Mouse (Mus musculus) liver, embryonic 12.5 days (tissue): ENCODE results near the gene Cass4. TPM values are rescaled to one million over a fixed set of nuclear protein-coding genes. Genes with fewer than 3 reads are reported as not detected.

Experiments
- ATAC-seq: fragments of 200-750 bp; cut with Nextera tagmentation; 2 replicates; pipeline ENCODE4 v1.8.0; 2017; ENCODE audit warnings: moderate number of reproducible peaks, mild to moderate bottlenecking, moderate library complexity
- H3K27ac ChIP-seq: fragments of 300-500 bp; sonication (generic); 2 replicates; pipeline ENCODE4 v1.5.1; 2016; ENCODE audit warnings: mild to moderate bottlenecking
- H3K27me3 ChIP-seq: fragments of 300-500 bp; sonication (generic); replicated peaks from 2 replicates; pipeline ENCODE4 v1.6.1; 2016; ENCODE audit warnings: mild to moderate bottlenecking, moderate library complexity
- H3K36me3 ChIP-seq: fragments of 300-500 bp; sonication (generic); 2 replicates; pipeline ENCODE4 v1.6.1; 2016; ENCODE audit warnings: mild to moderate bottlenecking, moderate library complexity
- H3K4me1 ChIP-seq: fragments of 300-500 bp; sonication (generic); 2 replicates; pipeline ENCODE4 v1.6.1; 2016
- H3K4me2 ChIP-seq: fragments of 300-500 bp; sonication (generic); 2 replicates; pipeline ENCODE4 v1.6.1; 2016; ENCODE audit warnings: mild to moderate bottlenecking, moderate library complexity
- H3K4me3 ChIP-seq: fragments of 300-500 bp; sonication (generic); 2 replicates; pipeline ENCODE4 v1.5.1; 2016; ENCODE audit warnings: mild to moderate bottlenecking, moderate library complexity
- H3K9ac ChIP-seq: fragments of 300-500 bp; sonication (generic); 2 replicates; pipeline ENCODE4 v1.6.1; 2016; ENCODE audit warnings: mild to moderate bottlenecking, moderate library complexity
- H3K9me3 ChIP-seq: fragments of 300-500 bp; sonication (generic); replicated peaks from 2 replicates; pipeline ENCODE4 v1.6.1; 2016; ENCODE audit warnings: mild to moderate bottlenecking, moderate library complexity
- WGBS: fragments of 180-500 bp; shearing (Covaris S2); methylation state at CpG from one replicate; pipeline ENCODE4 v1.1.7; 2016; ENCODE audit not compliant: insufficient replicate concordance; 5-methylcytosine and 5-hydroxymethylcytosine counted together
- polyA plus RNA-seq: library from polyadenylated mRNA; unstranded; fragments of >200 nt; fragmentation: Nextera tagmentation; extraction: Ambion mirVana; gene quantifications from 2 replicates; pipeline ENCODE4 v1.2.1, GENCODE M21; 2016

Gene Cass4
- polyA plus RNA-seq, 1 experiment from 2014 or later, result 1.4 TPM

GRCm38 (mm10) chr2:172394052-172394392 is 428 bp downstream of the Cass4 start:
- 37% methylated on average over 2 of the region's 2 CpGs for WGBS
- no peak overlapping the region for H3K27ac ChIP-seq
- H3K4me2 ChIP-seq, result peak overlapping the region; percentile 68
- H3K9me3 ChIP-seq, result no peaks in the 10 kb centered on the region
- H3K4me3 ChIP-seq, result peak overlapping the region; percentile 52
- H3K36me3 ChIP-seq, result no peaks in the 10 kb centered on the region
- H3K4me1 ChIP-seq, result peaks cover 34% of the 10 kb centered on the region
- H3K9ac ChIP-seq, result no peak overlapping the region
- H3K27me3 ChIP-seq, result no peaks in the 10 kb centered on the region; the same call in 1 of the 2 replicates
- no peak for ATAC-seq

DNA sequence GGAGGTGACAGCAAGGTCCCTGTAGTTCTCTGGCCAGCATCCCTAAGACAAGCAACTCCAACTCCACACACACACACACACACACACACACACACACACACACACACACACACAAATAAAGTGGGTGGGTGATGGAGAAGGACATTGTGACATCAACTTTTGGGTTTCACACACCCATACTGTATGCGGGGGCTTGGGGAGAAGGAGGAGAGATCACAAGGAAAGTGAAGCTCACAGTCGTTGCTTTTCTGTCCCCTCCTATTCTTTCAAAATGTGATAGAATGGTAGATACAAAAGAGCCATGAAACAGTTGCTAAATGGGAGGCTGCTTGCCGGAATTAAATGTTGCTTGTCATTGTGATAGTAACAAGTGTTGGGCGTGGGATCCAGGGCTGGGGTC is 1.1 kb downstream of the Cass4 start:
- no peaks in the 10 kb centered on the region for H3K9me3 ChIP-seq
- H3K4me3 ChIP-seq, result no peak overlapping the region
- H3K4me2 ChIP-seq, result no peak overlapping the region
- H3K27me3 ChIP-seq, result no peaks in the 10 kb centered on the region; the same call in 1 of the 2 replicates
- H3K4me1 ChIP-seq, result peaks cover 38% of the 10 kb centered on the region
- no peak overlapping the region for H3K9ac ChIP-seq
- no peaks in the 10 kb centered on the region for H3K36me3 ChIP-seq
- 54% methylated on average over 4 of the region's 4 CpGs for WGBS
- H3K27ac ChIP-seq, result no peak overlapping the region
- no peak for ATAC-seq

GRCm38 (mm10) chr2:172395961-172396360 is 2.4 kb downstream of the Cass4 start:
- H3K9ac ChIP-seq, result no peak overlapping the region
- no peak for ATAC-seq
- H3K4me1 ChIP-seq, result peaks cover 46% of the 10 kb centered on the region
- no peaks in the 10 kb centered on the region; the same call in 1 of the 2 replicates for H3K27me3 ChIP-seq
- WGBS, result 56% methylated on average over 9 of the region's 9 CpGs
- H3K27ac ChIP-seq, result no peak overlapping the region
- no peak overlapping the region for H3K4me2 ChIP-seq
- no peaks in the 10 kb centered on the region for H3K9me3 ChIP-seq
- no peaks in the 10 kb centered on the region for H3K36me3 ChIP-seq
- H3K4me3 ChIP-seq, result no peak overlapping the region

- H3K9ac ChIP-seq, result no peak overlapping the region
- peak; percentile 38; the same call in 1 of the 2 replicates for ATAC-seq
Measured at GRCm38 (mm10) chr2:172399901-172400300, 6.3 kb downstream of the Cass4 start.

GRCm38 (mm10) chr2:172401116-172401825 is 7.7 kb downstream of the Cass4 start:
- Histone ChIP-seq H3K4me1 (peaks cover 33% of the 10 kb centered on the region), H3K9me3 (no peaks in the 10 kb centered on the region), H3K4me3 (no peak overlapping the region), H3K9ac (no peak overlapping the region), H3K36me3 (no peaks in the 10 kb centered on the region), H3K4me2 (peak overlapping the region; percentile 18; the same call in 1 of the 2 replicates), H3K27ac (peak overlapping the region; percentile 68), H3K27me3 (no peaks in the 10 kb centered on the region)
- WGBS, result 34% methylated on average over 13 of the region's 13 CpGs
- peak; percentile 38; the same call in 1 of the 2 replicates for ATAC-seq

More at GRCm38 (mm10) chr2:172399901-172400300, 6.3 kb downstream of the Cass4 start:
- Histone ChIP-seq H3K4me2 (no peak overlapping the region), H3K4me1 (peaks cover 37% of the 10 kb centered on the region), H3K9me3 (no peaks in the 10 kb centered on the region), H3K27ac (peak overlapping the region; percentile 48; the same call in 1 of the 2 replicates), H3K36me3 (no peaks in the 10 kb centered on the region), H3K27me3 (no peaks in the 10 kb centered on the region), H3K4me3 (no peak overlapping the region)
- 31% methylated on average over 9 of the region's 9 CpGs for WGBS

DNA sequence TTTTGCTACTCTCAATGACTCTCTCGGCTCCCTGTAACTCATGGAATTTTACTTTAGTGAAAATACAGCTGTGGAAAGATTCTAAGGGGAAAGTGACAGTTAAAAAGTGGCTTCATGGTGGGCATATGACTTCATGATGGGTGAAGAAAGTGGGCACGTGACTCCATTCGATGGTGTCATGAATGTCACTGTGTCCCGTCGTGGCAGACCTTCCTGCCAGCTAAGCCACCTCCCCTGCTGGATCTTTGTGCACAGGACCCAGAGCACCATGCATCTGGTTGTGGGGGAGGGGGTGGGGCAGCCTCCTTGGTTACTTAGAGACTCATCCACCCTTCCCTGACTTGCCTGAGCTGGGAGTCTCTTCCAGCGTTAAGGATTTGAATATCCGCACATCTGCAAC is 10.6 kb downstream of the Cass4 start:
- no peak for ATAC-seq
- H3K36me3 ChIP-seq, result no peaks in the 10 kb centered on the region
- H3K4me1 ChIP-seq, result peaks cover 19% of the 10 kb centered on the region
- no peak overlapping the region for H3K9ac ChIP-seq
- H3K27me3 ChIP-seq, result no peaks in the 10 kb centered on the region
- WGBS, result 59% methylated on average over 7 of the region's 7 CpGs
- no peak overlapping the region for H3K27ac ChIP-seq
- no peak overlapping the region for H3K4me2 ChIP-seq
- H3K9me3 ChIP-seq, result no peaks in the 10 kb centered on the region
- no peak overlapping the region for H3K4me3 ChIP-seq

- H3K9ac ChIP-seq, result no peak overlapping the region
- H3K36me3 ChIP-seq, result no peaks in the 10 kb centered on the region
- no peak overlapping the region for H3K4me3 ChIP-seq
- H3K4me2 ChIP-seq, result no peak overlapping the region
- no peaks in the 10 kb centered on the region for H3K9me3 ChIP-seq
- H3K27me3 ChIP-seq, result no peaks in the 10 kb centered on the region
- no peak overlapping the region for H3K27ac ChIP-seq
- H3K4me1 ChIP-seq, result peaks cover 14% of the 10 kb centered on the region
- WGBS, result 32% methylated on average over 3 of the region's 3 CpGs
- no peak for ATAC-seq
Measured at GRCm38 (mm10) chr2:172405011-172405410, 11.4 kb downstream of the Cass4 start.

- no peak overlapping the region for H3K4me2 ChIP-seq
- no peaks in the 10 kb centered on the region for H3K27me3 ChIP-seq
- H3K9me3 ChIP-seq, result no peaks in the 10 kb centered on the region
- no peak overlapping the region for H3K27ac ChIP-seq
- no peak overlapping the region for H3K4me3 ChIP-seq
- no peak for ATAC-seq
- H3K4me1 ChIP-seq, result peaks cover 9% of the 10 kb centered on the region
- H3K9ac ChIP-seq, result no peak overlapping the region
- WGBS, result 39% methylated on average over 4 of the region's 4 CpGs
- no peaks in the 10 kb centered on the region for H3K36me3 ChIP-seq
Measured at GRCm38 (mm10) chr2:172406173-172406572, 12.6 kb downstream of the Cass4 start.

DNA sequence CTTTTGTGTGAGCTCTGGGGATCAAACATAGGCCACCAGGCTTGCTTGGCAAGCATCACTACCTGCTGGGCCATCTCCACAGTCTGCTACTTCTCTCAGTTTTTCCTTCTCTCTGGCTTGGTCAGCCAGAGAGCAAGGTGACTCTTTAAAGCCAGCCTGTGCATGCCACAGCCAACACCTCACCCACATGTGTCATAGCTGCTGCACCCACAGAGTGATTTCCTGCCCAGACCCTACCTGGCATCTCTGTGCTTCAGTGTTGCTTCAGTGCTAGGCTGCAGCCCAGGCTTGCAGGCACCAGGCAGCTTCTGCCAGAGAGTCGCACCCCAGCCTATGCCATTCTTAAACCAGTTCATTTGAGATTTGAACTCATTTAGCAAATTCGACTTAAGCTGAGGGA is 13.9 kb downstream of the Cass4 start:
- no peak overlapping the region for H3K9ac ChIP-seq
- no peaks in the 10 kb centered on the region for H3K36me3 ChIP-seq
- H3K4me2 ChIP-seq, result no peak overlapping the region
- peaks cover 3% of the 10 kb centered on the region for H3K4me1 ChIP-seq
- H3K27ac ChIP-seq, result no peak overlapping the region
- ATAC-seq, result no peak
- 58% methylated on average over 2 of the region's 2 CpGs for WGBS
- no peak overlapping the region for H3K4me3 ChIP-seq
- H3K27me3 ChIP-seq, result no peaks in the 10 kb centered on the region
- no peaks in the 10 kb centered on the region for H3K9me3 ChIP-seq

DNA sequence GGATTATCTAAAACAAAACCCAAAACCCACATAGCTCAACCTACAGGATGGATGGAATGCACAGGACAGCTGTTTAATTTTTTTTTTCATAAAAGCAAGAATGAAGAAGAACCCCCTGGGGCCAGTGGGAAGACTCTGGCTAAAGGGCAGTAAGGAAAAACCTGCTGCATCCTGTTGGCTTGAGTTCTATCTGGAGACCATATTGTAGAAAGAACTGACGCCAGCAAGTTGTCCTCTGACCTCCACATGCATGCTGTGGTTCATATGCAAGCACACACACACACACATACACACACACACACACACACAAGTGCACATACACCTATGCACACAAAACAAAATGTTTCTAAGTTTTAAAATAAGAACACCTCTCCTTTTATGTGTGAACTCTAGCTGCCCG is 17.1 kb downstream of the Cass4 start:
- Histone ChIP-seq H3K9me3 (no peaks in the 10 kb centered on the region), H3K9ac (no peak overlapping the region), H3K4me1 (peaks cover 18% of the 10 kb centered on the region), H3K27me3 (no peaks in the 10 kb centered on the region), H3K4me3 (no peak overlapping the region), H3K36me3 (no peaks in the 10 kb centered on the region), H3K27ac (no peak overlapping the region), H3K4me2 (no peak overlapping the region)
- 43% methylated on average over 2 of the region's 2 CpGs for WGBS
- no peak for ATAC-seq

- ATAC-seq, result peak; percentile 21; the same call in 1 of the 2 replicates
- Histone ChIP-seq H3K27ac (no peak overlapping the region), H3K9ac (no peak overlapping the region), H3K4me1 (peaks cover 18% of the 10 kb centered on the region), H3K36me3 (no peaks in the 10 kb centered on the region), H3K4me3 (no peak overlapping the region), H3K4me2 (no peak overlapping the region), H3K27me3 (no peaks in the 10 kb centered on the region), H3K9me3 (no peaks in the 10 kb centered on the region)
- WGBS, result 73% methylated on average over 11 of the region's 11 CpGs
Measured at GRCm38 (mm10) chr2:172411091-172411490, 17.5 kb downstream of the Cass4 start.

DNA sequence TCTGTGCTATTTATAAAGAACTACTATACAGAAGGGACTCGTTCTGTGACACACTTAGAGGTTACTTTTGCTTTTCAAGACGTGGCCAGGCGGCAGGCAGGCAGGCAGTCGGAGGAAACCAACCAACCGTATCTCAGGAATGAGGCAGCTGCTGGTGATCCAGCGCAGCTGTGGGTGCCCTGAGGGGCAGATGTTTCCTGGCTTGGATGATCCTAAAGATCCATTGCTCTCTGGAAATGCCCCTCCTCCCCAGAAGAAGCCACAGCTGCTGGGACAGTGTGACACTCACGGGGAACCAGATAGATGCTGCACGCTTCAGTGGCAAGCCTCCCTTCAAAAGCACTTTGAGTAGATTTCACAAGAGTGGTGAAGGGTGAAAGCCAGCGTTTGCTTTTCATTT is 18.9 kb downstream of the Cass4 start:
- H3K4me3 ChIP-seq, result no peak overlapping the region
- peaks cover 18% of the 10 kb centered on the region for H3K4me1 ChIP-seq
- H3K4me2 ChIP-seq, result peak overlapping the region; percentile 22; the same call in 1 of the 2 replicates
- no peaks in the 10 kb centered on the region for H3K27me3 ChIP-seq
- peak; percentile 56 for ATAC-seq
- H3K27ac ChIP-seq, result no peak overlapping the region
- H3K9me3 ChIP-seq, result no peaks in the 10 kb centered on the region
- H3K9ac ChIP-seq, result no peak overlapping the region
- H3K36me3 ChIP-seq, result no peaks in the 10 kb centered on the region
- WGBS, result 10% methylated on average over 9 of the region's 9 CpGs
